Mouse (Mus musculus): ENCODE data around the gene Caskin2.

GRCm38 (mm10) chr11:115843141-115843890, 29.9 kb upstream of the Caskin2 start:
- no peak for TF ChIP-seq CTCF (IDR thresholded peaks at IDR 0.05; ENCODE audit: low read depth)
- no peak for TF ChIP-seq EP300 (optimal IDR thresholded peaks at IDR 0.05)

Data from stomach, postnatal 0 days (tissue).